Mouse (Mus musculus): ENCODE results near the gene Trim45. TPM values are rescaled to one million over a fixed set of nuclear protein-coding genes. Genes with fewer than 3 reads are reported as not detected.
A peak's percentile ranks its signal among the peaks of the same experiment; 100 is the strongest.

Gene Trim45
- 1 to 10 TPM; 3.4 to 4.1 TPM for total RNA-seq (2021)
- long read RNA-seq, experiment 1, full-length matches to known transcripts: 6 of 6 reads
- long read RNA-seq, experiment 1, partial matches to known transcripts: 0 of 6 reads
- long read RNA-seq, experiment 1, other reads (novel, unspliced or antisense): 0 of 6 reads
- long read RNA-seq, experiment 2, full-length matches to known transcripts: 2 of 2 reads
- long read RNA-seq, experiment 2, partial matches to known transcripts: 0 of 2 reads
- long read RNA-seq, experiment 2, other reads (novel, unspliced or antisense): 0 of 2 reads

GRCm38 (mm10) chr3:100921825-100922505 lies at the start of gene Trim45:
Gene Trim45 (plus strand): TSS chr3:100922202.
- peak; percentile 97 to 98 for DNase-seq

- DNase-seq: no peak
Observed at GRCm38 (mm10) chr3:100877057-100877456, 44.9 kb upstream of the Trim45 start.

- DNase-seq: no peak
Observed at GRCm38 (mm10) chr3:100881403-100881802, 40.6 kb upstream of the Trim45 start.

GRCm38 (mm10) chr3:100881843-100882634 lies 40.0 kb upstream of the Trim45 start:
- DNase-seq: no peak

- peak; percentile 27 to 40 for DNase-seq
Observed at GRCm38 (mm10) chr3:100889234-100889633, 32.8 kb upstream of the Trim45 start.

GRCm38 (mm10) chr3:100890406-100890805 lies 31.6 kb upstream of the Trim45 start:
- no peak for DNase-seq

GRCm38 (mm10) chr3:100892383-100893335 lies 29.3 kb upstream of the Trim45 start:
- peak; percentile 43 to 50 for DNase-seq

- no peak for DNase-seq
Observed at GRCm38 (mm10) chr3:100895500-100895899, 26.5 kb upstream of the Trim45 start.

- no peak for DNase-seq
Observed at GRCm38 (mm10) chr3:100906128-100906527, 15.9 kb upstream of the Trim45 start.

- DNase-seq: peak; percentile 35 to 61
Observed at GRCm38 (mm10) chr3:100906916-100907315, 15.1 kb upstream of the Trim45 start.

- no peak for DNase-seq
Observed at GRCm38 (mm10) chr3:100908594-100908993, 13.4 kb upstream of the Trim45 start.

GRCm38 (mm10) chr3:100910621-100911020 lies 11.4 kb upstream of the Trim45 start:
- DNase-seq: no peak

- DNase-seq: no peak
Observed at GRCm38 (mm10) chr3:100911026-100911425, 11.0 kb upstream of the Trim45 start.

GRCm38 (mm10) chr3:100911498-100912213 lies 10.3 kb upstream of the Trim45 start:
- peak; percentile 12 to 52 for DNase-seq

- peak in 1 of 2 experiments; percentile 18 for DNase-seq
Observed at GRCm38 (mm10) chr3:100916844-100917243, 5.2 kb upstream of the Trim45 start.

- DNase-seq: no peak
Observed at GRCm38 (mm10) chr3:100920611-100921140, 1.3 kb upstream of the Trim45 start.

GRCm38 (mm10) chr3:100922506-100923375 lies 739 bp downstream of the Trim45 start:
- no peak for DNase-seq

GRCm38 (mm10) chr3:100924065-100924732 lies 2.2 kb downstream of the Trim45 start:
- no peak for DNase-seq

GRCm38 (mm10) chr3:100925176-100925575 lies 3.2 kb downstream of the Trim45 start:
- no peak for DNase-seq

Measured in adrenal gland, postnatal 36 days (tissue).